Mouse (Mus musculus): ENCODE data around the gene Eif1b. TPM values are rescaled to one million over a fixed set of nuclear protein-coding genes. Genes with fewer than 3 reads are reported as not detected.

Gene Eif1b
- total and polyA plus RNA-seq, 2 experiments from 2014 or later, result 128 to 507 TPM

DNA sequence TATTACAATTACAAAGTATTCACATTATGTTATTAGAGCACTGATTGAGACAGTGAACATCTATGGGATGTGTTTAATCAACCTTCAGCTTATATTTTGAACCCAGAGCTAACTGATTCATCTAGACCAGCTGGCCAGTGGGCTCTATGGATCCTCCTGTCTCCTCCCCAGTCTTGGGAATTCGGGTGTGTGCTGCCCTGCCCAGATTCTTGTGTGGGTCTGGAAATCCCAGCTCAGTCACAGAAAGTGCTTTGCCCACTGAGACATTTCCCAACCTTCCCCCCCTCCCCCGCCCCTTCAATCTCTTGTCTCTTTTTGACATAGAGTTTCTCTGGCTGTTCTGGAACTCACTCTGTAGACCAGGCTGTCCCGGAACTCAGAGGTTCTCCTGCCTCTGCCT lies 26.9 kb downstream of the Eif1b start:
- no peaks in the 10 kb centered on the region for H3K9me3 ChIP-seq (ENCODE audit: low read length)
- H3K9ac ChIP-seq, result no peak overlapping the region
- no peak overlapping the region for H3K4me3 ChIP-seq (ENCODE audit: low read depth, low read length)
- no peaks in the 10 kb centered on the region for H3K4me1 ChIP-seq (ENCODE audit: insufficient read depth)
- no peak for ATAC-seq
- no peak overlapping the region for H3K4me2 ChIP-seq (ENCODE audit: low read depth)
- H3K36me3 ChIP-seq (ENCODE audit: insufficient read depth), result no peaks in the 10 kb centered on the region
- WGBS, result 75% methylated on average over 3 of the region's 3 CpGs
- DNase-seq, result no peak
- TF ChIP-seq CTCF (IDR thresholded peaks at IDR 0.05; ENCODE audit: low read depth), result no peak
- no peaks in the 10 kb centered on the region for H3K27me3 ChIP-seq (ENCODE audit: insufficient read depth, low read length)
- no peak overlapping the region for H3K27ac ChIP-seq (ENCODE audit: low read depth, low read length)

DNA sequence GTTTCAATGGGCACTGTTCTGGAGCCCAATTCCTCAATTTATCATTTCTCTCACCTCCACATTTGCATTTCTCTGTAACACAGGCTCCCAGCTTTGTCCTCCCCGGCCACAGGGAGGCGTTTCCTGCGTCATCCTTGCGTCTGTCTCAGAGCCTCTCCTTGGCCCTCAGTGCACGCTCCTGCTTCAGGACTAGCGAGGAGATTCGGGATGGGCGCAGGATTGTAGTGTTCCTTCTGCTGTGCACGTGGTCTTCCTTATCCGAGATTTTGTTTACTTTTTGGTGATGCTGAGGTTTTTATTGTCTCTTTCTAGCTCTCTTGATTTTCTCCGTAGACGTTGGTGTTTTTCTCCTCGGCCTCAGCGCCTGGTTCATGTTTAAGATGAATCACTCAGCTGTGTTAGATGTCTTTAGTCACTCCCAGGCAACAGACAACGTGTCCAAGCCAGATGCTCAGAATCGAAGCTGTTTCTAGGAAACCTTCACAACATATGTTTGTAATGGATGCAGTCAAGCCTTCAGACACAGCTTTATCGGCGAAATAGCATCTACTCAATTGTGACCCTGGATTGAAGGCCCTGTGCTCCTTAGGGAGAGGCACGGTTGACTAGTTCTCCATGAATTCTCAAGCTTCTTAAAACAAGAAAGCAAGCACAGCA lies 27.6 kb downstream of the Eif1b start:
- Histone ChIP-seq H3K27me3 (ENCODE audit: insufficient read depth, low read length) (no peaks in the 10 kb centered on the region), H3K4me2 (ENCODE audit: low read depth) (no peak overlapping the region), H3K4me1 (ENCODE audit: insufficient read depth) (no peaks in the 10 kb centered on the region), H3K9me3 (ENCODE audit: low read length) (no peaks in the 10 kb centered on the region), H3K4me3 (ENCODE audit: low read depth, low read length) (no peak overlapping the region), H3K9ac (no peak overlapping the region), H3K36me3 (ENCODE audit: insufficient read depth) (no peaks in the 10 kb centered on the region), H3K27ac (ENCODE audit: low read depth, low read length) (no peak overlapping the region)
- ATAC-seq, result no peak
- DNase-seq, result no peak
- 62% methylated on average over 19 of the region's 19 CpGs for WGBS
- TF ChIP-seq CTCF (IDR thresholded peaks at IDR 0.05; ENCODE audit: low read depth), result no peak

DNA sequence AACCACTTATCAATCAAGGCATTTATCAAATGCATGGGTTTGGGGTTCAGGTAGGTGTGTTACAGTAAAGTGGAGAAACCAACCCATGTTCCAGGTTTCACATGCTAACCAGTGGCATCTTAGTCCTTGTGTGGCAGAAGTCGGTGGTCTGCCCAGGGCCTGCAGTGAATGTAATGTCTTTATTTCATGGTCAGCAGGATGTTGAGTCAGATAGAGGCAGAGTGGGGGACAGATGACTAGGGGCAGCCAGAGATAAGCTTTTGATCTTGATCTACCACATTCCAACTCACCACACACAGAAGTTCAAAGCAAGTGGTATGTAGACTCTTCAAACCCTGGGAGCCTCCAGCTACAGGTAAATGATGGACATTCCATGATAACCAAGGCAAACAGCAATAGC lies 29.1 kb downstream of the Eif1b start:
- 97% methylated on average over 1 of the region's 1 CpGs for WGBS
- Histone ChIP-seq H3K4me1 (ENCODE audit: insufficient read depth) (no peaks in the 10 kb centered on the region), H3K4me2 (ENCODE audit: low read depth) (no peak overlapping the region), H3K4me3 (ENCODE audit: low read depth, low read length) (no peak overlapping the region), H3K9me3 (ENCODE audit: low read length) (no peaks in the 10 kb centered on the region), H3K27me3 (ENCODE audit: insufficient read depth, low read length) (no peaks in the 10 kb centered on the region), H3K27ac (ENCODE audit: low read depth, low read length) (no peak overlapping the region), H3K9ac (no peak overlapping the region), H3K36me3 (ENCODE audit: insufficient read depth) (no peaks in the 10 kb centered on the region)
- DNase-seq (no peak), ATAC-seq (no peak)
- TF ChIP-seq CTCF (IDR thresholded peaks at IDR 0.05; ENCODE audit: low read depth), result no peak

GRCm38 (mm10) chr9:120527270-120527669 lies 35.2 kb downstream of the Eif1b start:
- Histone ChIP-seq H3K36me3 (ENCODE audit: insufficient read depth) (no peaks in the 10 kb centered on the region), H3K27ac (ENCODE audit: low read depth, low read length) (no peak overlapping the region), H3K4me1 (ENCODE audit: insufficient read depth) (no peaks in the 10 kb centered on the region), H3K9ac (no peak overlapping the region), H3K4me2 (ENCODE audit: low read depth) (no peak overlapping the region), H3K9me3 (ENCODE audit: low read length) (no peaks in the 10 kb centered on the region), H3K4me3 (ENCODE audit: low read depth, low read length) (no peak overlapping the region), H3K27me3 (ENCODE audit: insufficient read depth, low read length) (no peaks in the 10 kb centered on the region)
- DNase-seq (no peak), ATAC-seq (no peak)
- no peak for TF ChIP-seq CTCF (IDR thresholded peaks at IDR 0.05; ENCODE audit: low read depth)
- WGBS, result 16% methylated on average over 4 of the region's 4 CpGs

DNA sequence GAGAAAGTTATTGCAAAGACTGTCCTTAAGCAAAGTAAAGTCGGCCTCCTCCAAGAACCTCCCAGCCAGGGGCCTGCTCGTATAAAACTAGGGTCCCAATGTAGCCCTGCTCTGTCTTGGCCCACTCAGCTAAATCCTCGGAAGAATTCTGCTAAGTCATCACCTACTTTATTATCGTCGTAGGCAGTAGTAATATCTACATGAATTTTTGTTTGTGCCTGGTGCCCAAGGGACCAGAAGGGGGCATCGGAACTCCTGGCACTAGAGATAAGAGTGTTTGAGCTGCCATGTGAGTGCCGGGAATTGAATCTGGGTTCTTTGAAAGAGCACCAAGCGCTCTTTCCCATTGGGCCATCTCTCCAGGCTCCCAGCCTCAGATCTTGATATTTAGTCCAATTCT lies 35.9 kb downstream of the Eif1b start:
- H3K4me3 ChIP-seq (ENCODE audit: low read depth, low read length), result no peak overlapping the region
- no peaks in the 10 kb centered on the region for H3K4me1 ChIP-seq (ENCODE audit: insufficient read depth)
- no peak overlapping the region for H3K9ac ChIP-seq
- ATAC-seq (no peak), DNase-seq (no peak)
- no peaks in the 10 kb centered on the region for H3K9me3 ChIP-seq (ENCODE audit: low read length)
- 91% methylated on average over 8 of the region's 8 CpGs for WGBS
- H3K27ac ChIP-seq (ENCODE audit: low read depth, low read length), result no peak overlapping the region
- TF ChIP-seq CTCF (IDR thresholded peaks at IDR 0.05; ENCODE audit: low read depth), result no peak
- no peaks in the 10 kb centered on the region for H3K36me3 ChIP-seq (ENCODE audit: insufficient read depth)
- H3K4me2 ChIP-seq (ENCODE audit: low read depth), result no peak overlapping the region
- no peaks in the 10 kb centered on the region for H3K27me3 ChIP-seq (ENCODE audit: insufficient read depth, low read length)

DNA sequence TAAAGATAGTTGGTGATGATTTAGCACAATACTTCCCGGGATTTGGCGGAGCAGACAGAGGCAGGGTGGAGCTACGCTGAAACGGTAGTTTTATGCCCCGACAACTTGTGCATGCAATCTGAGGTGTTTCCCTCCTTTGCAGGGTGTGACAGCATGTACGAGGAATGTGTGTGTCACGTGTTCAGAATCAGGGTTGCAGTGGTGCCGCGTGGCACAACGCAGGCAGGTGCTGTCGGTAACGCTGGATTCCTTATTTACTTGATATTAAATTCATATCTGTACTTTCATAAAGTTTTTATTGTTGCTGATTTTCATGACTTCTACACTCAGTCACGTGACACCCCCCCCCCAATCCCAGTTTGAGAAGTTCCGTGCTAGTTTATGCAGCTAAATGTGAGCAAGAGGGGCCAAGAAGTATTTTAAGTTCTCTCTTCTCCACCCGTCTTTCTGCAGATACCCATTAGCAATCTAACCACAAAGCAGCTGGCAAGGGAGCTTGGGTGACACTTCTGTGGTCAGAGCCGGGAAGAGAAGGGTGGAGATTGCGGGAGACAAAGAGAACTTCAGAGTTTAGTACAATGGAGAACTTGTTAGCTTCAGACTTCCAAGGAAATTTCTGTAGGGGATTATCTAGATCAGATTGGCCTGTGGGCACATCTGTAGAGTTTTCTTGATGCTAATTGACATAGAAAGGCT lies 36.9 kb downstream of the Eif1b start:
- no peak for DNase-seq
- 78% methylated on average over 17 of the region's 17 CpGs for WGBS
- no peaks in the 10 kb centered on the region for H3K4me1 ChIP-seq (ENCODE audit: insufficient read depth)
- H3K9me3 ChIP-seq (ENCODE audit: low read length), result no peaks in the 10 kb centered on the region
- TF ChIP-seq CTCF (IDR thresholded peaks at IDR 0.05; ENCODE audit: low read depth), result no peak
- ATAC-seq, result no peak
- H3K27me3 ChIP-seq (ENCODE audit: insufficient read depth, low read length), result no peaks in the 10 kb centered on the region
- no peaks in the 10 kb centered on the region for H3K36me3 ChIP-seq (ENCODE audit: insufficient read depth)
- no peak overlapping the region for H3K4me3 ChIP-seq (ENCODE audit: low read depth, low read length)
- H3K27ac ChIP-seq (ENCODE audit: low read depth, low read length), result no peak overlapping the region
- no peak overlapping the region for H3K4me2 ChIP-seq (ENCODE audit: low read depth)
- H3K9ac ChIP-seq, result no peak overlapping the region

DNA sequence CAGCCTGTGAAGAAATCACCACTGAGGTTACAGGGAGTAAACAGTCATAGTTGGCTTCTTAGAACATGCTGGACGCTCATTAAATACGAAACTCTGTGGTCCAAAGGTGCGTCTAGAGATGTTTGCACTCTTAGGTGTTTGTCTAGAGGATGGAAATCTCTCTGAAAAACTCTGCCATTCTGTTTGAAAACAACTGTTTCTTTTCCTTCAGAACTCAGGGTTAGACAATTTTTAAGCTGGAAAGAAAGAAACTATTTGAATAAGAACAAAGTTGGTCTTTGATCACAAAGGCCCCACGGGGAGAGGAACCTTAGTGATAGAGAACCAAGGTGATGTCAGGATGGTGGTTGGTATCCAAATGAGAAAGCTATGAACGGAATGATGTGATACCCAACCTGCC lies 38.4 kb downstream of the Eif1b start:
- Histone ChIP-seq H3K36me3 (ENCODE audit: insufficient read depth) (no peaks in the 10 kb centered on the region), H3K27ac (ENCODE audit: low read depth, low read length) (no peak overlapping the region), H3K4me1 (ENCODE audit: insufficient read depth) (no peaks in the 10 kb centered on the region), H3K4me2 (ENCODE audit: low read depth) (no peak overlapping the region), H3K27me3 (ENCODE audit: insufficient read depth, low read length) (no peaks in the 10 kb centered on the region), H3K4me3 (ENCODE audit: low read depth, low read length) (no peak overlapping the region), H3K9ac (no peak overlapping the region), H3K9me3 (ENCODE audit: low read length) (no peaks in the 10 kb centered on the region)
- no peak for DNase-seq
- WGBS, result 86% methylated on average over 5 of the region's 5 CpGs
- TF ChIP-seq CTCF (IDR thresholded peaks at IDR 0.05; ENCODE audit: low read depth), result no peak
- no peak for ATAC-seq
